Mouse (Mus musculus): ENCODE results near the gene Eapp.
"Not testable (repeated sequence)": the region's sequence is repeated elsewhere in the genome, so short reads cannot be mapped to it uniquely, and the experiment has no call there.

Eapp gene

GRCm38 (mm10) chr12:54695511-54696241, at the start of gene Eapp:
Gene Eapp, minus strand, starts transcription at chr12:54695897.
- DNase-seq (ENCODE audit: low read depth, low spot score) = peak; percentile 98

- not testable (repeated sequence) for DNase-seq (ENCODE audit: low read depth, low spot score)
Observed at GRCm38 (mm10) chr12:54738661-54739243, 43.1 kb upstream of the Eapp start.

- DNase-seq (ENCODE audit: low read depth, low spot score) = not testable (repeated sequence)
Observed at GRCm38 (mm10) chr12:54737891-54738660, 42.4 kb upstream of the Eapp start.

- DNase-seq (ENCODE audit: low read depth, low spot score) = not testable (repeated sequence)
Observed at GRCm38 (mm10) chr12:54734307-54735131, 38.8 kb upstream of the Eapp start.

GRCm38 (mm10) chr12:54729140-54730059, 33.7 kb upstream of the Eapp start:
- not testable (repeated sequence) for DNase-seq (ENCODE audit: low read depth, low spot score)

- DNase-seq (ENCODE audit: low read depth, low spot score) = not testable (repeated sequence)
Observed at GRCm38 (mm10) chr12:54718871-54719786, 23.4 kb upstream of the Eapp start.

- not testable (repeated sequence) for DNase-seq (ENCODE audit: low read depth, low spot score)
Observed at GRCm38 (mm10) chr12:54717516-54717915, 21.8 kb upstream of the Eapp start.

GRCm38 (mm10) chr12:54713822-54714626, 18.3 kb upstream of the Eapp start:
- DNase-seq (ENCODE audit: low read depth, low spot score) = not testable (repeated sequence)

- not testable (repeated sequence) for DNase-seq (ENCODE audit: low read depth, low spot score)
Observed at GRCm38 (mm10) chr12:54710494-54710879, 14.8 kb upstream of the Eapp start.

GRCm38 (mm10) chr12:54709691-54710493, 14.2 kb upstream of the Eapp start:
- DNase-seq (ENCODE audit: low read depth, low spot score) = not testable (repeated sequence)

GRCm38 (mm10) chr12:54699394-54699793, 3.7 kb upstream of the Eapp start:
- DNase-seq (ENCODE audit: low read depth, low spot score) = no peak

- no peak for DNase-seq (ENCODE audit: low read depth, low spot score)
Observed at GRCm38 (mm10) chr12:54697791-54698250, 2.1 kb upstream of the Eapp start.

- DNase-seq (ENCODE audit: low read depth, low spot score) = no peak
Observed at GRCm38 (mm10) chr12:54697003-54697597, 1.4 kb upstream of the Eapp start.

- DNase-seq (ENCODE audit: low read depth, low spot score) = peak; percentile 97
Observed at GRCm38 (mm10) chr12:54696242-54697002, 725 bp upstream of the Eapp start.

GRCm38 (mm10) chr12:54694847-54695510, 718 bp downstream of the Eapp start:
- DNase-seq (ENCODE audit: low read depth, low spot score) = no peak

GRCm38 (mm10) chr12:54689082-54689481, 6.6 kb downstream of the Eapp start:
- no peak for DNase-seq (ENCODE audit: low read depth, low spot score)
